Mouse (Mus musculus) left cerebral cortex, adult 11 months (tissue): ENCODE data around the gene Oxsm.

Experiments
- DNase-seq: peaks from one replicate; pipeline ENCODE4 v3.0.0; 2022; ENCODE audit warnings: low spot score

The Oxsm gene

GRCm38 (mm10) chr14:16249171-16249874, at the start of gene Oxsm, which contains the start of gene Ngly1:
TSS of gene Oxsm (minus strand) at chr14:16249808.
TSS of gene Ngly1 (plus strand) at chr14:16249280.
- DNase-seq, result peak; percentile 69

GRCm38 (mm10) chr14:16296816-16297468, 47.3 kb upstream of the Oxsm start:
- DNase-seq, result peak; percentile 10

- DNase-seq, result no peak
Measured at GRCm38 (mm10) chr14:16293921-16294320, 44.3 kb upstream of the Oxsm start.

DNA sequence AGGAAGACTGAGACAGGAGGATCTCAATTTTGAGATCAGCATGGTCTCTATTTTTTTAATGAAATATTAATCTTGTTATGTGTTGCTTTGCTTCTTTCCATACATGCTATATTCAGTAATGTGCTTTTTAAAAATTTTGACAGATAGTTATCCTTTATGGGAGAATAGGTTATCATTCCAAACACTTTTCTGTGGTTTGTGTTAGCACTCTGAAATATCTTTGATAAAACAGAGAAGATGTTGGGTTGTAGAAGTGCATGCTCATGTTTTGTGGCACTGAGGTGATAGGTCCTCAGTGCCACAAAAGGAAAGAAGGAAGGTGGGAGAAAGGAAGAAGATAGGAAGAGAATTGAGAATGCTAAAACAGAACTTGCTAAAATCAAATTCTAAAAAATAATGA, 43.4 kb upstream of the Oxsm start:
- DNase-seq, result no peak

DNA sequence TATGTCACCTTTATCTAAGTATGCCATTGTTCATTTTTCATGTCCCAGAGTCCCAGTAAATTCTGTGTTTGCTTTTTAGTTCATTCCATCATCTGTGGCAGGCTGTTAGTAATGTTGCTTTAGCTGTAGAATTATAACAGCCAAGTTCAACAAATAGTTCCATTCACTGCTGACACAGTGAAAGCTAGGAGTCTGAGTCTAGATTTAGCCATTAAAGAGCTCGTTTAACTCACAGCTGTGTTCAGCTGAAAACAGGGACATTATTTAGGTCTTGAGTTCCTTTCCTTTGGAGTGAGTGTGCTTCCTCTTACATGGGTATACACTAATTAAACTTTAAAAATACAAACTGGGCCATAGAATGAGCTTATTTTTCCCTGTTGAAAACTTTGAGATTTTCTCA, 42.8 kb upstream of the Oxsm start:
- no peak for DNase-seq

GRCm38 (mm10) chr14:16283966-16284365, 34.4 kb upstream of the Oxsm start:
- no peak for DNase-seq

- DNase-seq, result no peak
Measured at GRCm38 (mm10) chr14:16279196-16279595, 29.6 kb upstream of the Oxsm start.

GRCm38 (mm10) chr14:16273677-16274076, 24.1 kb upstream of the Oxsm start:
- DNase-seq, result no peak

GRCm38 (mm10) chr14:16269776-16270175, 20.2 kb upstream of the Oxsm start:
- DNase-seq, result no peak

- no peak for DNase-seq
Measured at GRCm38 (mm10) chr14:16267028-16267427, 17.4 kb upstream of the Oxsm start.

- no peak for DNase-seq
Measured at GRCm38 (mm10) chr14:16261869-16262268, 12.3 kb upstream of the Oxsm start.

- no peak for DNase-seq
Measured at GRCm38 (mm10) chr14:16260541-16260940, 10.9 kb upstream of the Oxsm start.

DNA sequence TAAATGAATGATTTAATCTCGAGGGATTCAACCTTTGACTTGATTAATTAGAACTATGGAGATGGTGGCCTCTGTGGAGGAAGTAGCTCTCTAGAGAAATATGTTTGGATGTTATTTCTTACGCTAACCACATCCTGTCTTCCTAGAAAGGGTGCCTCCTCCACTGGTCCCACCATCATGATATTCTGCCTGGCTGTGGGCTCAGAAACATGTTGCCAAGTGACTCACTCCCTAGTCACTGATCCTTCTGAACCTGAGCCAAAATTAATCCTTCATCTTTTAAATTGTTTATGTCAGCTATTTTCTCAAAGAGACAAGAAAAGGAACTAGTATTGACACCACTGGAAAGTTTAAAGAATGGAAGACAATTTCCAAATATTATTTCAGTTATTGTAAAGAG, 6.6 kb upstream of the Oxsm start:
- DNase-seq, result no peak

DNA sequence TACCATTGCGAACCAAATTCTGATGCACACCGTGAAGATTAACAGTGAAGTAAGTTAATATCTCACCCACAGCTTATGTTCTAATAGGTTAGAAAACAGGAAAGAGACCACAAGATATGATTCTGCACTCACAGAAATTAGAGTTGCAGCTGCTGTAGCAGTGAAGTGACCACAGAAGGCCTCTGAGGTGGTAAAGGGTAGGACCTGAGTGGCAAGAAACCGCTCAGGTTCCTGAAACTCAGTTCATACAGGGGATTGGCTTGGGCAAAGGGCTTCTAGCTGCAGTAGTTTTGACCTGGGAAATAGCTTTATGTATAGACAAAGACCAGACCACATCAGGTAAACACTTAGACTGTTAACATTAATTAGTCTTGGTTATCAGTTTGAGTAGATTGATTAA, 6.1 kb upstream of the Oxsm start:
- DNase-seq, result no peak

GRCm38 (mm10) chr14:16250099-16250498, 491 bp upstream of the Oxsm start:
- DNase-seq, result no peak

GRCm38 (mm10) chr14:16248603-16249157, 928 bp downstream of the Oxsm start:
- DNase-seq, result no peak

DNA sequence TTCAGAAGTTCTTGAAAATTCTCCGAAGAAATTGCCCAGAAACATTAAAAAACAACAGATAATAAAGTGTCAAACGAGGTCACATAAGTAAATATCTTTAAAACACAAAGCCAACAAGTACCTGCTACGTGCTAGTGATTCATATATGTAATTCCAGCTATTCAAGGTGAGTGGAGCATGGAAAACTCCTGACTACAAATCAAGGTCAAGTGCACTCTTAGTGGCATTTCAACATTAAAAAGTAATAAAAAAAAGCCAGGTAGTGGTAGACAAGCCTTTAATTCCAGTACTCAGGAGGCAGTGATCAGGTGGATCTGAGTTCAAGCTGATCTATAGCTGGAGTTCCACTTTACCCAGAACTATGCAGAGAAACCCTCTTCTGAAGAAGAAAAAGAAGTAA, 1.5 kb downstream of the Oxsm start:
- no peak for DNase-seq

- DNase-seq, result no peak
Measured at GRCm38 (mm10) chr14:16246340-16246912, 3.2 kb downstream of the Oxsm start.

DNA sequence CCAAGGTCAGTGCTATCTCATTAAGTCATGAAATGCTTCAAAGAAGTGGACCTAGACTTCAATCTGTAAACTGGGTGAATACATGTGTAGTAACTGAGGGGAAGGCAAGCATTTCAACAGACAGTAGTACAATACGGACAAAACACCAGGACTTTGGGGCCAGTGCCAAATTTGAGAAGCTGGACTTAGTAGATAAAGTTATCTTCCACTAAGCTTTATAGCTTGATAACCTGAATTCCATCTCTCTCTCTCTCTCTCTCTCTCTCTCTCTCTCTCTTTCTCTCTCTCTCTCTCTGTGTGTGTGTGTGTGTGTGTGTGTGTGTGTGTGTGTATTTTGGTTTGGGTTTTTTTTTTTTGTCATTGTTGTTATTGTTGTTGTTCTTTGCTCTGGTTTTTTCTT, 4.5 kb downstream of the Oxsm start:
- DNase-seq, result no peak

DNA sequence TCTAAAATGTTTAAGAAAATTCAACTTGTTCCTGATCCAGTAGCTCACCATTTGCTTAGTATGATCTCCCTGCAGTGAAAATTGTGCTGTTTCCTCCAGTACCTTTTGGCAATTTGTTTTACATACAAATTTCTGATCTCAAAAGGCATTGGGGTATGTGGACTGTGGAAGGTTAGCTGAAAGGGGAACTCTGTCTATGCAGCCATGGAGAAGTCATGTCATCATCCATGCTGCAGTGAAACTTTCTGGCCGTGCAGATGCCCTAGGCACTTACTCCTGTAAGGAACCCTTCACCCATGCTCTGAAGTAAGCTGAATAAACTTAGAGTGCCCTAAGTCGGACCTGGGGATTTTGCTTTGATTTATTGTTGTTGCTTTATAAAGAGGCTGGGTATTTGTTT, 5.2 kb downstream of the Oxsm start:
- DNase-seq, result no peak

DNA sequence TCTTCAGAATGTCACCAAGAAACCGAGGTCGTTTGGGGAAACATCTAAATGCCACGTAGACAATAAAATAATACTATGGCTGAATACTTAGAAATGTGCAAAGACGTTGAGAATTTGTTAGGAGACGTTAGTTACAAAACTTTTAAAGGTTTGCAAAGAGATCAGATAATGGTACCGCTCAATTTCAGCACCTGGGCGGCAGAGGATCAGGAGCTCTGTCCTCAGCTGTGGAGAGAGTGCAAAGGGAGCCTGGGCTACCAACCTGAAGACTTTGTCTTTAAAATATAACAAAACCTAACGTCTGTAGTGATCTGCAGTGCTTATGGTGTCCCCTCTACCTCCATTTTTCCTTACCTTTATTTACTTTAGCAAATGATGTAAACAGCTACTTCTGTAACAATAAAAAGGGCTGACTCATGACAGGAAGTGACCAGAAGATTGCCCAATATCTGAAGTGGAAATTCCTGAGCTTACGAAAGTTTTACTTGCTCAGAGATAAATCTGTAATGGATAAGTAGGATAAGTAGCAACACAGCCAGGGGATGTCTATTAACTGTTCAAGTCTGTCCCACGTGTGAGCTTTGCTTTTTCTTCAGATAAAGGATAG, 5.9 kb downstream of the Oxsm start:
- no peak for DNase-seq

- DNase-seq, result peak; percentile 81
Measured at GRCm38 (mm10) chr14:16242947-16243602, 6.5 kb downstream of the Oxsm start.
